Mouse (Mus musculus) hindbrain, embryonic 15.5 days (tissue): ENCODE data around the gene Bbs5. TPM values are rescaled to one million over a fixed set of nuclear protein-coding genes. Genes with fewer than 3 reads are reported as not detected.

Source experiments
- ATAC-seq: fragments of 200-750 bp; cut with Nextera tagmentation; 2 replicates; pipeline ENCODE4 v1.8.0; 2017; ENCODE audit warnings: low read depth, moderate number of reproducible peaks, moderate TSS enrichment; ENCODE audit not compliant: low FRiP score
- H3K27ac ChIP-seq: fragments of 300-500 bp; sonication (generic); replicated peaks from 2 replicates; pipeline ENCODE4 v1.5.1; 2015; ENCODE audit warnings: mild to moderate bottlenecking, inconsistent platforms
- H3K27me3 ChIP-seq: fragments of 300-500 bp; sonication (generic); 2 replicates; pipeline ENCODE4 v1.6.1; 2015; ENCODE audit warnings: control low read depth, inconsistent platforms
- H3K36me3 ChIP-seq: fragments of 300-500 bp; sonication (generic); 2 replicates; pipeline ENCODE4 v1.6.1; 2015; ENCODE audit warnings: control low read depth, inconsistent platforms
- H3K4me1 ChIP-seq: fragments of 300-500 bp; sonication (generic); replicated peaks from 2 replicates; pipeline ENCODE4 v1.6.1; 2015; ENCODE audit warnings: control low read depth, inconsistent platforms
- H3K4me2 ChIP-seq: fragments of 300-500 bp; sonication (generic); 2 replicates; pipeline ENCODE4 v1.6.1; 2015; ENCODE audit warnings: moderate library complexity, mild to moderate bottlenecking, inconsistent platforms
- H3K4me3 ChIP-seq: fragments of 300-500 bp; sonication (generic); 2 replicates; pipeline ENCODE4 v1.5.1; 2015; ENCODE audit warnings: mild to moderate bottlenecking, inconsistent platforms
- H3K9ac ChIP-seq: fragments of 300-500 bp; sonication (generic); 2 replicates; pipeline ENCODE4 v1.6.1; 2015; ENCODE audit warnings: inconsistent platforms
- H3K9me3 ChIP-seq: fragments of 300-500 bp; sonication (generic); 2 replicates; pipeline ENCODE4 v1.6.1; 2016; ENCODE audit warnings: control low read depth, inconsistent platforms
- WGBS: fragments of 180-500 bp; shearing (Covaris S2); methylation state at CpG from one replicate; pipeline ENCODE4 v1.1.7; 2015; 5-methylcytosine and 5-hydroxymethylcytosine counted together
- polyA plus RNA-seq: library from polyadenylated mRNA; unstranded; fragments of >200 nt; fragmentation: Nextera tagmentation; extraction: Ambion mirVana; gene quantifications from 2 replicates; pipeline ENCODE4 v1.2.1, GENCODE M21; 2015

Gene Bbs5
- polyA plus RNA-seq, 1 experiment from 2014 or later: 27.7 TPM

GRCm38 (mm10) chr2:69712981-69713625, 66.1 kb downstream of the Bbs5 start, which contains the start of gene Fastkd1:
Gene Fastkd1 (minus strand): TSS chr2:69713516.
- Histone ChIP-seq H3K27ac (peak within 1 kb of the TSS; percentile 84), H3K27me3 (no peaks in the 10 kb centered on the region), H3K36me3 (no peaks in the 10 kb centered on the region), H3K9ac (peak within 1 kb of the TSS; percentile 85), H3K4me3 (peak within 1 kb of the TSS; percentile 97), H3K4me2 (peak within 1 kb of the TSS; percentile 74), H3K4me1 (peaks cover 10% of the 10 kb centered on the region), H3K9me3 (no peaks in the 10 kb centered on the region)
- WGBS: under 1% methylated on average over 39 of the region's 39 CpGs
- peak; percentile 98 for ATAC-seq

- H3K9ac ChIP-seq: no peak overlapping the region
- no peaks in the 10 kb centered on the region for H3K27me3 ChIP-seq
- H3K9me3 ChIP-seq: no peaks in the 10 kb centered on the region
- H3K4me2 ChIP-seq: peak overlapping the region; percentile 74
- H3K36me3 ChIP-seq: no peaks in the 10 kb centered on the region
- H3K4me3 ChIP-seq: peak overlapping the region; percentile 97
- peak; percentile 73 for ATAC-seq
- 37% methylated on average over 4 of the region's 4 CpGs for WGBS
- no peak overlapping the region for H3K27ac ChIP-seq
- H3K4me1 ChIP-seq: peaks cover 10% of the 10 kb centered on the region
Measured at GRCm38 (mm10) chr2:69713626-69714014, 66.6 kb downstream of the Bbs5 start.

- Histone ChIP-seq H3K36me3 (no peaks in the 10 kb centered on the region), H3K27ac (no peak overlapping the region), H3K9me3 (no peaks in the 10 kb centered on the region), H3K4me1 (peaks cover 10% of the 10 kb centered on the region), H3K27me3 (no peaks in the 10 kb centered on the region), H3K4me3 (no peak overlapping the region), H3K9ac (no peak overlapping the region), H3K4me2 (no peak overlapping the region)
- no peak for ATAC-seq
- 79% methylated on average over 5 of the region's 5 CpGs for WGBS
Measured at GRCm38 (mm10) chr2:69714126-69714525, 67.2 kb downstream of the Bbs5 start.

GRCm38 (mm10) chr2:69716483-69716882, 69.5 kb downstream of the Bbs5 start:
- 78% methylated on average over 3 of the region's 3 CpGs for WGBS
- Histone ChIP-seq H3K9ac (no peak overlapping the region), H3K4me3 (no peak overlapping the region), H3K9me3 (no peaks in the 10 kb centered on the region), H3K4me2 (no peak overlapping the region), H3K27ac (no peak overlapping the region), H3K27me3 (0 out of 2 replicates have a peak, but pooled peaks cover 3% of the 10 kb centered on the region), H3K36me3 (no peaks in the 10 kb centered on the region), H3K4me1 (peaks cover 10% of the 10 kb centered on the region)
- ATAC-seq: no peak

Other genes with a start within 250 kb of the Bbs5 start
- 1.2 and 1.4 TPM in 2 replicates for gene Lrp2, start 61.1 kb upstream of the Bbs5 start, polyA plus RNA-seq
- gene Klhl41, start 22.9 kb downstream of the Bbs5 start, polyA plus RNA-seq: 0.31 and 0.35 TPM in 2 replicates
- 15.1 and 16.9 TPM in 2 replicates for gene Fastkd1, start 66.3 kb downstream of the Bbs5 start, polyA plus RNA-seq
- 120 and 123 TPM in 2 replicates for gene Ppig, start 75.4 kb downstream of the Bbs5 start, polyA plus RNA-seq
- 3.3 and 3.4 TPM in 2 replicates for gene Ccdc173, start 142.4 kb downstream of the Bbs5 start, polyA plus RNA-seq
- 33.4 and 34.1 TPM in 2 replicates for gene Phospho2, start 142.5 kb downstream of the Bbs5 start, polyA plus RNA-seq
- 93.0 and 94.6 TPM in 2 replicates for gene Klhl23, start 174.8 kb downstream of the Bbs5 start, polyA plus RNA-seq
- 244 and 265 TPM in 2 replicates for gene Ssb, start 214.4 kb downstream of the Bbs5 start, polyA plus RNA-seq
- gene Mettl5, start 238.4 kb downstream of the Bbs5 start, polyA plus RNA-seq: 31.8 and 32.6 TPM in 2 replicates